Mouse (Mus musculus): ENCODE measurements at regions not wholly inside any gene's neighbourhood (a gene's known extent, or its start where the extent isn't known, plus 50 kb on each side); places are given as distances from the start of the nearest gene placed in this dataset.

- Histone ChIP-seq H3K36me3 (ENCODE audit: control insufficient read depth, insufficient read depth, low read length, poor library complexity, severe bottlenecking) (no peaks in the 10 kb centered on the region), H3K9ac (ENCODE audit: insufficient read depth, low read depth, low read length, poor library complexity, severe bottlenecking) (no peak overlapping the region), H3K4me3 (ENCODE audit: insufficient read depth in 1 of 2, low read depth in 1 of 2, low read length in 2 of 2, poor library complexity in 1 of 2, severe bottlenecking in 1 of 2) (no peak overlapping the region), H3K4me1 (ENCODE audit: control insufficient read depth in 2 of 2, insufficient read depth in 2 of 2, low read length in 2 of 2, poor library complexity in 1 of 2) (no peaks in the 10 kb centered on the region), H3K27ac (ENCODE audit: insufficient read depth, low read depth, low read length, poor library complexity, severe bottlenecking) (no peak overlapping the region), H3K9me3 (ENCODE audit: control insufficient read depth, insufficient read depth, low read depth, low read length) (no peaks in the 10 kb centered on the region)
- in situ Hi-C loops (cut with MboI; ENCODE audit: low sequenced_read_pairs in 2 of 2, unreplicated experiment in 2 of 2) = no loop called here
- TF ChIP-seq HCFC1 (IDR thresholded peaks at IDR 0.05; ENCODE audit: borderline replicate concordance, insufficient read depth, low read length) (no peak), ZNF384 (IDR thresholded peaks at IDR 0.05; ENCODE audit: low read depth, low read length) (no peak), ZC3H11A (IDR thresholded peaks at IDR 0.05; ENCODE audit: borderline replicate concordance, low read depth, low read length) (no peak), CHD2 (IDR thresholded peaks at IDR 0.05; ENCODE audit: low read depth, low read length) (no peak), MAFK (IDR thresholded peaks at IDR 0.05; ENCODE audit: insufficient read depth, low read depth, low read length) (no peak)
- DNase-seq (ENCODE audit: low read depth, low spot score) = no peak
Observed at GRCm38 (mm10) chr4:12339236-12339635, 167.4 kb upstream of the Fam92a start.

GRCm38 (mm10) chr4:12334832-12335587 is 163.2 kb upstream of the Fam92a start:
- no peak overlapping the region for H3K4me3 ChIP-seq (ENCODE audit: insufficient read depth in 1 of 2, low read depth in 1 of 2, low read length in 2 of 2, poor library complexity in 1 of 2, severe bottlenecking in 1 of 2)

GRCm38 (mm10) chr4:12334429-12334828 is 162.6 kb upstream of the Fam92a start:
- TF ChIP-seq ZNF384 (IDR thresholded peaks at IDR 0.05; ENCODE audit: low read depth, low read length) (no peak), MAFK (IDR thresholded peaks at IDR 0.05; ENCODE audit: insufficient read depth, low read depth, low read length) (no peak), HCFC1 (IDR thresholded peaks at IDR 0.05; ENCODE audit: borderline replicate concordance, insufficient read depth, low read length) (no peak), ZC3H11A (IDR thresholded peaks at IDR 0.05; ENCODE audit: borderline replicate concordance, low read depth, low read length) (no peak), CHD2 (IDR thresholded peaks at IDR 0.05; ENCODE audit: low read depth, low read length) (no peak)
- in situ Hi-C loops (cut with MboI; ENCODE audit: low sequenced_read_pairs in 2 of 2, unreplicated experiment in 2 of 2) = no loop called here
- no peak for DNase-seq (ENCODE audit: low read depth, low spot score)

More at GRCm38 (mm10) chr4:12334832-12335587, 163.2 kb upstream of the Fam92a start:
- no peaks in the 10 kb centered on the region for H3K9me3 ChIP-seq (ENCODE audit: control insufficient read depth, insufficient read depth, low read depth, low read length)
- in situ Hi-C loops (cut with MboI; ENCODE audit: low sequenced_read_pairs in 2 of 2, unreplicated experiment in 2 of 2) = no loop called here
- no peak overlapping the region for H3K27ac ChIP-seq (ENCODE audit: insufficient read depth, low read depth, low read length, poor library complexity, severe bottlenecking)
- no peaks in the 10 kb centered on the region for H3K4me1 ChIP-seq (ENCODE audit: control insufficient read depth in 2 of 2, insufficient read depth in 2 of 2, low read length in 2 of 2, poor library complexity in 1 of 2)
- no peak overlapping the region for H3K9ac ChIP-seq (ENCODE audit: insufficient read depth, low read depth, low read length, poor library complexity, severe bottlenecking)
- no peak for TF ChIP-seq ZNF384 (IDR thresholded peaks at IDR 0.05; ENCODE audit: low read depth, low read length)
- no peak for TF ChIP-seq MAFK (IDR thresholded peaks at IDR 0.05; ENCODE audit: insufficient read depth, low read depth, low read length)
- no peak for TF ChIP-seq CHD2 (IDR thresholded peaks at IDR 0.05; ENCODE audit: low read depth, low read length)
- no peak for TF ChIP-seq HCFC1 (IDR thresholded peaks at IDR 0.05; ENCODE audit: borderline replicate concordance, insufficient read depth, low read length)
- no peak for TF ChIP-seq ZC3H11A (IDR thresholded peaks at IDR 0.05; ENCODE audit: borderline replicate concordance, low read depth, low read length)
- DNase-seq (ENCODE audit: low read depth, low spot score) = no peak
- H3K36me3 ChIP-seq (ENCODE audit: control insufficient read depth, insufficient read depth, low read length, poor library complexity, severe bottlenecking) = no peaks in the 10 kb centered on the region

GRCm38 (mm10) chr4:12316024-12316423 is 144.2 kb upstream of the Fam92a start:
- DNase-seq (ENCODE audit: low read depth, low spot score) = no peak
- Histone ChIP-seq H3K4me3 (ENCODE audit: insufficient read depth in 1 of 2, low read depth in 1 of 2, low read length in 2 of 2, poor library complexity in 1 of 2, severe bottlenecking in 1 of 2) (no peak overlapping the region), H3K36me3 (ENCODE audit: control insufficient read depth, insufficient read depth, low read length, poor library complexity, severe bottlenecking) (no peaks in the 10 kb centered on the region), H3K9me3 (ENCODE audit: control insufficient read depth, insufficient read depth, low read depth, low read length) (no peaks in the 10 kb centered on the region), H3K4me1 (ENCODE audit: control insufficient read depth in 2 of 2, insufficient read depth in 2 of 2, low read length in 2 of 2, poor library complexity in 1 of 2) (no peaks in the 10 kb centered on the region), H3K27ac (ENCODE audit: insufficient read depth, low read depth, low read length, poor library complexity, severe bottlenecking) (no peak overlapping the region), H3K9ac (ENCODE audit: insufficient read depth, low read depth, low read length, poor library complexity, severe bottlenecking) (no peak overlapping the region)
- TF ChIP-seq HCFC1 (IDR thresholded peaks at IDR 0.05; ENCODE audit: borderline replicate concordance, insufficient read depth, low read length) (no peak), MAFK (IDR thresholded peaks at IDR 0.05; ENCODE audit: insufficient read depth, low read depth, low read length) (no peak), ZNF384 (IDR thresholded peaks at IDR 0.05; ENCODE audit: low read depth, low read length) (no peak), ZC3H11A (IDR thresholded peaks at IDR 0.05; ENCODE audit: borderline replicate concordance, low read depth, low read length) (no peak), CHD2 (IDR thresholded peaks at IDR 0.05; ENCODE audit: low read depth, low read length) (no peak)
- in situ Hi-C loops (cut with MboI; ENCODE audit: low sequenced_read_pairs in 2 of 2, unreplicated experiment in 2 of 2) = no loop called here

More at GRCm38 (mm10) chr4:12334429-12334828, 162.6 kb upstream of the Fam92a start:
- no peaks in the 10 kb centered on the region for H3K4me1 ChIP-seq (ENCODE audit: control insufficient read depth in 2 of 2, insufficient read depth in 2 of 2, low read length in 2 of 2, poor library complexity in 1 of 2)
- H3K9me3 ChIP-seq (ENCODE audit: control insufficient read depth, insufficient read depth, low read depth, low read length) = no peaks in the 10 kb centered on the region
- no peak overlapping the region for H3K4me3 ChIP-seq (ENCODE audit: insufficient read depth in 1 of 2, low read depth in 1 of 2, low read length in 2 of 2, poor library complexity in 1 of 2, severe bottlenecking in 1 of 2)
- H3K9ac ChIP-seq (ENCODE audit: insufficient read depth, low read depth, low read length, poor library complexity, severe bottlenecking) = no peak overlapping the region
- no peak overlapping the region for H3K27ac ChIP-seq (ENCODE audit: insufficient read depth, low read depth, low read length, poor library complexity, severe bottlenecking)
- H3K36me3 ChIP-seq (ENCODE audit: control insufficient read depth, insufficient read depth, low read length, poor library complexity, severe bottlenecking) = no peaks in the 10 kb centered on the region

Measured in ES-E14 (cell line).